22 mouse cellular contexts compared by ENCODE assay signal in the genomic region with DNA sequence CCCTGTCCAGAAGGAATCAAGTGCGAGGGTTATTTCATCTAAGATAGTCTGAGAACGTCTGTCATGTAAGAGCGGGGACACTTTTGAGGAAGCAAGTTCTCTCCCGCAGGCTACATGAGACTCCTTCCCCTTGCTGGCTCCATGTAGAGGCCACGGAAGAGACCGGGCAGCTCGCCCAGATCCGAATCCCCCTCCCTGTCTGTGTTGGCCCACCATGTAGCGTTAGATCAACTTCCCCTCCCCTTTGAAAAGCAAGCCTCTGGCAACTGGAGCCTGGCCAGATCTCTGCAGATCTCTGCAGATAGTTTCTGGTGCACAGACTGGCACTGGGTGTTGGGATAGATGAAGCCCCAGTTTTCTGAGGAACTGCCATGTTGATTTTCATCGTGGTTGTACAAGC. TPM values are rescaled to one million over a fixed set of nuclear protein-coding genes. Genes with fewer than 3 reads are reported as not detected.
A peak's percentile ranks its signal among the peaks of the same experiment; 100 is the strongest.
DNase-seq lines count a peak whose midpoint lies in the region; ATAC-seq lines count a peak whose summit lies in the region.
"Had no signal": no experiment of that assay in that cellular context is flagged by ENCODE, and none has a peak within 500 bp of the region (broad histone marks: within the 10 kb centered on the region; RNA-seq: fewer than 3 reads in every experiment).

No protein-coding gene starts in this region.

- H3K4me2 ChIP-seq in hindbrain, embryonic 15.5 days, result no peak overlapping the region
- no peak overlapping the region for H3K4me2 ChIP-seq in hindbrain, embryonic 12.5 days (replicated peaks)
- no peak overlapping the region for H3K4me2 ChIP-seq in lung, embryonic 15.5 days
- H3K4me2 ChIP-seq: heart, embryonic 12.5 days; limb, embryonic 13.5 days; liver, embryonic 13.5 days; midbrain, embryonic 11.5 days had no signal

- no peak overlapping the region for H3K4me3 ChIP-seq in hindbrain, embryonic 15.5 days
- H3K4me3 ChIP-seq in hindbrain, embryonic 12.5 days, result no peak overlapping the region
- no peak overlapping the region for H3K4me3 ChIP-seq in lung, embryonic 15.5 days
- H3K4me3 ChIP-seq: heart, embryonic 12.5 days; limb, embryonic 13.5 days; liver, embryonic 13.5 days had no signal

- H3K36me3 ChIP-seq in hindbrain, embryonic 15.5 days, result peaks cover 9% of the 10 kb centered on the region
- peaks cover 24% of the 10 kb centered on the region; the same call in 1 of the 2 replicates for H3K36me3 ChIP-seq in hindbrain, embryonic 12.5 days
- H3K36me3 ChIP-seq in lung, embryonic 15.5 days, result no peaks in the 10 kb centered on the region
- H3K36me3 ChIP-seq: heart, embryonic 12.5 days; liver, embryonic 13.5 days had no signal

- DNase-seq in cerebellum, postnatal 10 days, result peak; percentile 71 to 81
- no peak for DNase-seq in cerebellum, adult 11-12 months
- no peak for DNase-seq in lung, adult 18-20 months
- DNase-seq in right cerebral cortex, postnatal 4 days, result peak; percentile 65
- no peak for DNase-seq in right cerebral cortex, adult 18-20 months
- DNase-seq: adrenal gland, adult 8-10 months; cerebellum, adult 11 months; heart, adult 11 months; heart, postnatal 14 days; kidney, adult 2 months; kidney, postnatal 14 days; liver, embryonic 13.5 days had no signal

- H3K9me3 ChIP-seq in hindbrain, embryonic 15.5 days, result no peaks in the 10 kb centered on the region
- no peaks in the 10 kb centered on the region for H3K9me3 ChIP-seq in hindbrain, embryonic 12.5 days (replicated peaks)
- no peaks in the 10 kb centered on the region for H3K9me3 ChIP-seq in lung, embryonic 15.5 days
- H3K9me3 ChIP-seq: heart, embryonic 12.5 days; limb, embryonic 13.5 days; liver, embryonic 13.5 days had no signal

- WGBS in hindbrain, embryonic 15.5 days, result 66% methylated on average over 10 of the region's 10 CpGs
- 79% methylated on average over 10 of the region's 10 CpGs for WGBS in hindbrain, embryonic 12.5 days
- 44% methylated on average over 10 of the region's 10 CpGs for WGBS in lung, embryonic 15.5 days

- H3K9ac ChIP-seq in hindbrain, embryonic 15.5 days, result no peak overlapping the region
- no peak overlapping the region for H3K9ac ChIP-seq in hindbrain, embryonic 12.5 days
- no peak overlapping the region for H3K9ac ChIP-seq in lung, embryonic 15.5 days
- H3K9ac ChIP-seq: heart, embryonic 12.5 days; limb, embryonic 13.5 days; liver, embryonic 13.5 days had no signal

- ATAC-seq in hindbrain, embryonic 15.5 days (ENCODE audit: low FRiP score, low read depth), result peak; percentile 20; the same call in 1 of the 2 replicates
- ATAC-seq in hindbrain, embryonic 12.5 days (ENCODE audit: low FRiP score), result no peak
- peak; percentile 28; the same call in 1 of the 2 replicates for ATAC-seq in lung, embryonic 15.5 days (ENCODE audit: borderline replicate concordance, extremely low read depth, low FRiP score, low TSS enrichment)
- ATAC-seq: inflammation-experienced regulatory T-cells, adult 6 months; Patski had no signal

- H3K27me3 ChIP-seq in hindbrain, embryonic 15.5 days, result no peaks in the 10 kb centered on the region
- no peaks in the 10 kb centered on the region for H3K27me3 ChIP-seq in hindbrain, embryonic 12.5 days
- H3K27me3 ChIP-seq in lung, embryonic 15.5 days, result no peaks in the 10 kb centered on the region
- H3K27me3 ChIP-seq: heart, embryonic 12.5 days; limb, embryonic 13.5 days; liver, embryonic 13.5 days; Patski had no signal

- H3K4me1 ChIP-seq in hindbrain, embryonic 15.5 days (replicated peaks), result no peaks in the 10 kb centered on the region
- H3K4me1 ChIP-seq in hindbrain, embryonic 12.5 days, result no peaks in the 10 kb centered on the region
- no peaks in the 10 kb centered on the region for H3K4me1 ChIP-seq in lung, embryonic 15.5 days
- H3K4me1 ChIP-seq: heart, embryonic 12.5 days; limb, embryonic 13.5 days; liver, embryonic 13.5 days had no signal

- no peak overlapping the region for H3K27ac ChIP-seq in hindbrain, embryonic 15.5 days (replicated peaks)
- no peak overlapping the region for H3K27ac ChIP-seq in hindbrain, embryonic 12.5 days
- H3K27ac ChIP-seq in lung, embryonic 15.5 days, result no peak overlapping the region
- H3K27ac ChIP-seq: limb, embryonic 13.5 days; liver, embryonic 13.5 days; macrophage; stomach, postnatal 0 days had no signal

RNA-seq across cellular contexts. Expression of a gene that starts 40.0 kb away (rescaled TPM):
- polyA plus RNA-seq in hindbrain, embryonic 15.5 days (2015; fragmentation: Nextera tagmentation; extraction: Ambion mirVana), result 5.8 and 6.0 TPM in 2 replicates
- 17.2 and 18.3 TPM in 2 replicates for polyA plus RNA-seq in hindbrain, embryonic 12.5 days (2016; fragmentation: Nextera tagmentation; extraction: Ambion mirVana)
- polyA plus RNA-seq in lung, embryonic 15.5 days (2015; fragmentation: Nextera tagmentation; extraction: Ambion mirVana), result 17.7 and 19.8 TPM in 2 replicates
- polyA plus RNA-seq: inflammation-experienced regulatory T-cells, adult 6 months; macrophage had no signal

RNA-seq across cellular contexts. Expression of a gene that starts 41.6 kb away (rescaled TPM):
- polyA plus RNA-seq in hindbrain, embryonic 15.5 days (2015; fragmentation: Nextera tagmentation; extraction: Ambion mirVana), result 5.0 and 7.2 TPM in 2 replicates
- polyA plus RNA-seq in hindbrain, embryonic 12.5 days (2016; fragmentation: Nextera tagmentation; extraction: Ambion mirVana), result 12.3 and 13.3 TPM in 2 replicates
- polyA plus RNA-seq in lung, embryonic 15.5 days (2015; fragmentation: Nextera tagmentation; extraction: Ambion mirVana), result 17.0 and 17.2 TPM in 2 replicates
- polyA plus RNA-seq: inflammation-experienced regulatory T-cells, adult 6 months; macrophage had no signal

RNA-seq across cellular contexts. Expression of a gene that starts 55.0 kb away (rescaled TPM):
- 784 and 959 TPM in 2 replicates for polyA plus RNA-seq in hindbrain, embryonic 15.5 days (2015; fragmentation: Nextera tagmentation; extraction: Ambion mirVana)
- polyA plus RNA-seq in hindbrain, embryonic 12.5 days (2016; fragmentation: Nextera tagmentation; extraction: Ambion mirVana), result 497 and 557 TPM in 2 replicates
- 10.6 and 12.5 TPM in 2 replicates for polyA plus RNA-seq in lung, embryonic 15.5 days (2015; fragmentation: Nextera tagmentation; extraction: Ambion mirVana)
- polyA plus RNA-seq: macrophage had no signal

Comparison
In these comparisons a context has a peak if more than half of its experiments do, and no peak if none do; other contexts are left out.
1. DNase-seq: peak in cerebellum, postnatal 10 days (2 of 2) and right cerebral cortex, postnatal 4 days (single experiment); none in cerebellum, adult 11-12 months (single experiment), lung, adult 18-20 months (0 of 2) and right cerebral cortex, adult 18-20 months (single experiment).
2. RNA of a gene that starts 55.0 kb away (polyA plus RNA-seq): 784 to 959 TPM in hindbrain, embryonic 15.5 days and 497 to 557 TPM in hindbrain, embryonic 12.5 days; 10.6 to 12.5 TPM in lung, embryonic 15.5 days; every median in the first group is over 10 times any median in the second.